Mouse (Mus musculus) MEL (cell line): ENCODE data around the gene Spsb1. TPM values are rescaled to one million over a fixed set of nuclear protein-coding genes. Genes with fewer than 3 reads are reported as not detected.

ENCODE experiments used
- DNase-seq: peaks from one replicate; pipeline ENCODE4 v3.0.0; 2011; ENCODE audit warnings: low read depth, low spot score
- H3K27ac ChIP-seq: 2 replicates; pipeline ENCODE4 v1.5.1; 2012; ENCODE audit warnings: low read depth, mild to moderate bottlenecking, control low read depth, low read length, moderate library complexity; ENCODE audit not compliant: control insufficient read depth
- H3K27me3 ChIP-seq, 2 experiments: fragments of 150-350 bp in 1 of 2; sonication (generic) in 1 of 2; 2 replicates each; pipeline ENCODE4 v1.6.1; 2012; ENCODE audit warnings: low read length in 2 of 2, mild to moderate bottlenecking in 2 of 2, improper control_type of control experiment in 1 of 2, moderate library complexity in 1 of 2; ENCODE audit not compliant: insufficient read depth in 2 of 2, control insufficient read depth in 1 of 2
- H3K36me3 ChIP-seq, 2 experiments: 2 replicates each; pipeline ENCODE4 v1.6.1; 2012 to 2014; ENCODE audit warnings: low read length in 2 of 2, improper control_type of control experiment in 1 of 2, inconsistent platforms in 1 of 2, mild to moderate bottlenecking in 1 of 2; ENCODE audit not compliant: insufficient read depth in 2 of 2, control insufficient read depth in 1 of 2
- H3K4me1 ChIP-seq, 2 experiments: fragments of 150-350 bp in 1 of 2; sonication (generic) in 1 of 2; 2 replicates each; pipeline ENCODE4 v1.6.1; 2012; ENCODE audit warnings: low read length in 2 of 2, improper control_type of control experiment in 1 of 2, mild to moderate bottlenecking in 1 of 2; ENCODE audit not compliant: insufficient read depth in 2 of 2, control insufficient read depth in 1 of 2
- H3K4me3 ChIP-seq, 2 experiments: fragments of 150-350 bp in 1 of 2; sonication (generic) in 1 of 2; 2 replicates each; pipeline ENCODE4 v1.5.1; 2012; ENCODE audit warnings: low read depth in 2 of 2, low read length in 2 of 2, mild to moderate bottlenecking in 2 of 2, moderate library complexity in 2 of 2, control low read depth in 1 of 2, improper control_type of control experiment in 1 of 2; ENCODE audit not compliant: control insufficient read depth in 1 of 2, insufficient read depth in 1 of 2
- H3K79me2 ChIP-seq: 2 replicates; pipeline ENCODE4 v1.6.1; 2012; ENCODE audit warnings: mild to moderate bottlenecking, low read length, moderate library complexity; ENCODE audit not compliant: control insufficient read depth, poor library complexity, insufficient read depth
- H3K9ac ChIP-seq: 2 replicates; pipeline ENCODE4 v1.6.1; 2012; ENCODE audit warnings: low read depth, mild to moderate bottlenecking, control low read depth, low read length, moderate library complexity; ENCODE audit not compliant: control insufficient read depth, poor library complexity, severe bottlenecking
- H3K9me3 ChIP-seq: fragments of 150-350 bp; sonication (generic); replicated peaks from 2 replicates; pipeline ENCODE4 v1.6.1; 2012; ENCODE audit warnings: mild to moderate bottlenecking, low read length, improper control_type of control experiment, moderate library complexity; ENCODE audit not compliant: insufficient read depth
- CHD1 ChIP-seq: IDR thresholded peaks from 2 replicates; pipeline ENCODE4 v1.6.1; 2012; ENCODE audit warnings: low read depth, mild to moderate bottlenecking, inconsistent platforms, low read length, improper control_type of control experiment
- E2F4 ChIP-seq: IDR thresholded peaks from 2 replicates; pipeline ENCODE4 v1.6.1; 2011; ENCODE audit warnings: low read depth, low read length, improper control_type of control experiment, borderline replicate concordance
- GABPA ChIP-seq: IDR thresholded peaks from 2 replicates; pipeline ENCODE4 v1.6.1; 2012; ENCODE audit warnings: low read depth, mild to moderate bottlenecking, inconsistent platforms, low read length, improper control_type of control experiment, moderate library complexity
- GATA1 ChIP-seq: IDR thresholded peaks from 2 replicates; pipeline ENCODE4 v1.6.1; 2011; ENCODE audit warnings: low read depth, low read length, improper control_type of control experiment
- HCFC1 ChIP-seq: IDR thresholded peaks from 2 replicates; pipeline ENCODE4 v1.6.1; 2012; ENCODE audit warnings: low read depth, mild to moderate bottlenecking, inconsistent platforms, low read length, improper control_type of control experiment, moderate library complexity
- JUND ChIP-seq: IDR thresholded peaks from 2 replicates; pipeline ENCODE4 v1.6.1; 2011; ENCODE audit warnings: low read depth, mild to moderate bottlenecking, improper control_type of control experiment, low read length
- KAT2A ChIP-seq: conservative IDR thresholded peaks from 2 replicates; pipeline ENCODE4 v1.6.1; 2012; ENCODE audit warnings: low read depth, low read length, improper control_type of control experiment, inconsistent platforms
- MXI1 ChIP-seq: IDR thresholded peaks from 2 replicates; pipeline ENCODE4 v1.6.1; 2011; ENCODE audit warnings: mild to moderate bottlenecking, low read depth, low read length, improper control_type of control experiment
- MYB ChIP-seq: IDR thresholded peaks from 2 replicates; pipeline ENCODE4 v1.6.1; 2011; ENCODE audit warnings: mild to moderate bottlenecking, low read depth, low read length, improper control_type of control experiment
- MYC ChIP-seq: IDR thresholded peaks from 2 replicates; pipeline ENCODE4 v1.6.1; 2011; ENCODE audit warnings: low read depth, mild to moderate bottlenecking, low read length, improper control_type of control experiment, moderate library complexity
- NRF1 ChIP-seq: IDR thresholded peaks from 2 replicates; pipeline ENCODE4 v1.6.1; 2014; ENCODE audit warnings: low read depth, mild to moderate bottlenecking, inconsistent platforms, low read length, improper control_type of control experiment, moderate library complexity; ENCODE audit not compliant: poor library complexity, insufficient read depth, severe bottlenecking
- POLR2AphosphoS2 ChIP-seq: IDR thresholded peaks from 2 replicates; pipeline ENCODE4 v1.6.1; 2011; ENCODE audit warnings: low read length, improper control_type of control experiment
- POLR2AphosphoS5 ChIP-seq: IDR thresholded peaks from 2 replicates; pipeline ENCODE4 v1.6.1; 2012; ENCODE audit warnings: low read depth, borderline replicate concordance, mild to moderate bottlenecking, inconsistent platforms, low read length, moderate library complexity, mixed read lengths
- RCOR1 ChIP-seq: IDR thresholded peaks from 2 replicates; pipeline ENCODE4 v1.6.1; 2012; ENCODE audit warnings: low read depth, mild to moderate bottlenecking, inconsistent platforms, low read length, improper control_type of control experiment
- SIN3A ChIP-seq: IDR thresholded peaks from 2 replicates; pipeline ENCODE4 v1.6.1; 2012; ENCODE audit warnings: low read length, improper control_type of control experiment, inconsistent platforms
- SMC3 ChIP-seq: IDR thresholded peaks from 2 replicates; pipeline ENCODE4 v1.6.1; 2011; ENCODE audit warnings: low read depth, low read length, improper control_type of control experiment
- TAL1 ChIP-seq: IDR thresholded peaks from 2 replicates; pipeline ENCODE4 v1.6.1; 2012; ENCODE audit warnings: mild to moderate bottlenecking, inconsistent platforms, low read length, moderate library complexity, mixed read lengths
- TBP ChIP-seq: IDR thresholded peaks from 2 replicates; pipeline ENCODE4 v1.8.0; 2011; ENCODE audit warnings: low read depth, low read length, improper control_type of control experiment
- TCF12 ChIP-seq: IDR thresholded peaks from 2 replicates; pipeline ENCODE4 v1.6.1; 2014; ENCODE audit warnings: low read depth, mild to moderate bottlenecking, inconsistent platforms, low read length, improper control_type of control experiment, moderate library complexity
- USF2 ChIP-seq, 2 experiments: IDR thresholded peaks; 2 replicates each; pipeline ENCODE4 v1.6.1; 2011 to 2012; ENCODE audit warnings: improper control_type of control experiment in 2 of 2, low read length in 2 of 2, borderline replicate concordance in 1 of 2, inconsistent platforms in 1 of 2, low read depth in 1 of 2, mild to moderate bottlenecking in 1 of 2; ENCODE audit not compliant: insufficient read depth in 1 of 2
- ZNF384 ChIP-seq: IDR thresholded peaks from 2 replicates; pipeline ENCODE4 v1.6.1; 2012; ENCODE audit warnings: low read depth, mild to moderate bottlenecking, inconsistent platforms, low read length, improper control_type of control experiment
- polyA plus RNA-seq, 2 experiments: library from polyadenylated mRNA; stranded (reverse) in 1 of 2; unstranded in 1 of 2; fragments of >175 nt in 1 of 2; fragments of >200 nt in 1 of 2; gene quantifications; 2 replicates each; pipeline versions ENCODE4 v1.2.1 to v1.2.4; 2012; ENCODE audit warnings: low replicate concordance in 2 of 2, low read depth in 1 of 2; ENCODE audit not compliant: insufficient read length in 2 of 2, insufficient read depth in 1 of 2, missing spikeins in 1 of 2
- total RNA-seq: library from RNA; depleted of rRNA; stranded (reverse); fragments of 300-350 nt; gene quantifications from 2 replicates; pipeline ENCODE4 v1.2.3, GENCODE M21; 2012

The Spsb1 gene
- total and polyA plus RNA-seq, 3 experiments = 0.12 to 0.25 TPM; not detected in 1

GRCm38 (mm10) chr4:149998786-149999509, 44.1 kb upstream of the Spsb1 start:
- Histone ChIP-seq H3K79me2 (0 out of 2 replicates have a peak, but pooled peaks cover 4% of the 10 kb centered on the region), H3K36me3 (peaks cover 0 to 14% of the 10 kb centered on the region in 2 experiments; a peak in 2 of 4 replicates), H3K4me3 (no peak overlapping the region), H3K4me1 (peaks cover 6 to 18% of the 10 kb centered on the region in 2 experiments; a peak in 3 of 4 replicates), H3K9ac (no peak overlapping the region), H3K27ac (no peak overlapping the region), H3K27me3 (no peaks in the 10 kb centered on the region), H3K9me3 (no peaks in the 10 kb centered on the region)
- DNase-seq = no peak
- no peak for TF ChIP-seq SIN3A
- no peak for TF ChIP-seq HCFC1

GRCm38 (mm10) chr4:149997999-149998398, 43.2 kb upstream of the Spsb1 start:
- no peak overlapping the region for H3K9ac ChIP-seq
- H3K27ac ChIP-seq = no peak overlapping the region
- peaks cover 0 to 14% of the 10 kb centered on the region in 2 experiments; a peak in 2 of 4 replicates for H3K36me3 ChIP-seq
- no peak for DNase-seq
- no peak overlapping the region for H3K4me3 ChIP-seq
- no peaks in the 10 kb centered on the region for H3K9me3 ChIP-seq
- peaks cover 6 to 18% of the 10 kb centered on the region in 2 experiments; a peak in 3 of 4 replicates for H3K4me1 ChIP-seq
- H3K27me3 ChIP-seq = no peaks in the 10 kb centered on the region
- H3K79me2 ChIP-seq = 0 out of 2 replicates have a peak, but pooled peaks cover 4% of the 10 kb centered on the region
- TF ChIP-seq RCOR1 (no peak), JUND (no peak), TAL1 (no peak), MXI1 (no peak), TCF12 (no peak), POLR2AphosphoS2 (no peak), POLR2AphosphoS5 (no peak), HCFC1 (no peak), MYB (no peak), KAT2A (no peak), E2F4 (no peak), CHD1 (no peak), ZNF384 (no peak), TBP (no peak), NRF1 (no peak), SMC3 (no peak), GATA1 (no peak), MYC (no peak), USF2 (IDR thresholded peaks at IDR 0.05; ENCODE audit: borderline replicate concordance in 1 of 2, insufficient read depth in 1 of 2, low read depth in 1 of 2, low read length in 2 of 2) (no peak), GABPA (no peak)
